Mouse (Mus musculus) olfactory bulb, adult 2 months (tissue): ENCODE results near the gene Fubp3.

Experiments
- CTCF ChIP-seq: fragments of 200-500 bp; IDR thresholded peaks from 2 replicates; pipeline ENCODE4 v1.5.1; 2012; ENCODE audit warnings: low read depth, mild to moderate bottlenecking, low read length, moderate library complexity; ENCODE audit not compliant: insufficient read depth
- POLR2A ChIP-seq: fragments of 200-500 bp; IDR thresholded peaks from 2 replicates; pipeline ENCODE4 v1.6.1; 2012; ENCODE audit warnings: mild to moderate bottlenecking, low read depth, low read length, moderate library complexity; ENCODE audit not compliant: insufficient read depth

- TF ChIP-seq POLR2A (no peak), CTCF (no peak)
These were observed 17.8 kb upstream of the Fubp3 start for GRCm38 (mm10) chr2:31554619-31555018.
